Mouse (Mus musculus): Measurements from ENCODE around the gene Ganab.
"Not testable (repeated sequence)": the region's sequence is repeated elsewhere in the genome, so short reads cannot be mapped to it uniquely, and the experiment has no call there.

Gene Ganab

DNA sequence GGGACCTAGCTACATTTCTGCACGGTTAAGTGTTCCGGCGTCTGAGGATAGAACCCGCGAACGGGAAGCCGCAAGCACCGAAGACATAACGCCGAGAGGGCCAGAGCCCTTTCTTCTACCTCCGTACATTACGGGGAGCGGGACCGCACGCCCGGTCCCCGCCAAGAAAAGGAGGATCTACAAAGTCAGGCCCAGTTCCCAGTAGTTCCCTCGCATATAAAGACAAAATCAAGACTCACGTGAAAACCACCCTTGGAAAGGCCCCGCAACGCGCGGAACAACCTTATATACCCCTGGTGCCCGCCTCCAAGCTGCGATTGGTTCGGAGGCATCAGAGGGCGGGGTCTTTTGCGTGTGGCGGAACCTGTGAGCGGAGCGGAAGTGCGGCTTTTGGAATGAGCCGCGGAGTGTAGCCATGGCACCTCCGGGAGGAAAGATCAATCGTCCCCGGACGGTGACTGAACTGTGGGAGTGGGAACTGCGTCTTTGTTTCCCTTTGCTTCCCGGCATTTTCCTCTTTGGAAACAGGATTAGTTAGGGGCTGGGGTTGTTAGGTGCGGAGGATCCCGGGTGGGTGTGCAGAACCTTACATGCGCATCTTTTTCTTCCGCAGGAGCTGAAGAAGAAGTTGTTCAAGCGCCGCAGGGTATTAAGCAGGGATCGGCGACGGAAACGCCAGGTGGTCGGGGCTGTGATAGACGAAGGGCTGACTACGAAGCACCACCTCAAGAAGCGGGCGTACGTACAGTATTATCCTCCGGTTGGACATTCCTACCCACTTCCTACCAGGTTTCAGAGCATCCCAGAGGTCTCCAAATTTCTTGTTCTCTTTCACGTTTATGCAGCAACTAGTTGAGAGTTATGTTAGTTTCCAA, 9.1 kb upstream of the Ganab start, which contains the start of the genes 1810009A15Rik and Gm49416:
Gene 1810009A15Rik, plus strand, starts transcription at position 343 of the 875 bp plus-strand sequence.
Gene Gm49416, plus strand, starts transcription at position 416 of the 875 bp plus-strand sequence.
- peak; percentile 98 for DNase-seq (ENCODE audit: low spot score)

DNA sequence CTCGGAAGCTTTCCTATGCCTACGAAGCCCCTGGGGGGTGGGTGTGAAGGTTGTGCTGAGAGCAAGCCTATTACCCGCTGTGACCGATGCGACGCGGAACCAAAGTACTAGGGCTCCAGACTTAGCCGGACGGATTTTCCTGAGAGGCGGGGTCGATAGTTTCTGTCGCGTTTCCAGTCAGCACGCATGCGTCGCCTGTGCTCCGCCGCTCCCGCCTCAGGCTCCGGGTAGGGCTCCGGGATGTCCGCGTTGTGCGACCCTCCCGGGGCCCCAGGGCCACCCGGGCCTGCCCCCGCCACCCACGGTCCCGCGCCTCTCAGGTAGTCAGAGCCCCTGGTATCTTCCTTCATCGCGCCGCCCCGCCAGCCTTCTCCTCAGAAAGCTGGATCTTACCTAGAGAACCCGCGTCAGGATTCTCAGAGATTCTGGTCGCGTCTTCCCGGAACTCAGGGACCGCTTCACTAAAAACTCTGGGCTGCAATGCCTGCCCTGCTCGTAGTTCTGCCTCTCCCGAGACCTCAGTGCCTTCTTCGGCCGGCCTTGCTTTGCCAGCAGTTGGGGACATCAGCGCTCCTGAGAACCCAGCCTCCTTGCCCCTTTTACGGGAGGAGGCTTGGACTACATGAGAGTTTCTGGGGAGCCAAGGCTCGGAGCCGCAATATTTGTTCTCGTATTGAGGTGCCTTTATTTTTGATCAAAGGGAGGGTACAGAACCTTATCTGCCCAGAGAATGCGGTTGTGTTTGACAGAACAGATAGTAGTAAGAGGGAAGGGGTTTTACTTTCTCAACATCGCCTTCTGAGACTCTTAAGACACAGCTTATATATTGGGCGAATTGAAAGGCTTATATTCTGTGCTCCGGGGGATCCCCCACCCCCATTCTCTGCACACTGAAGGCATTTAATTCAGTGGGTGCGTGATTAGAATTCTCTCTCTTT, 4.8 kb upstream of the Ganab start, which contains the start of gene Ints5:
Gene Ints5, plus strand, starts transcription at position 177 of the 938 bp plus-strand sequence.
- peak; percentile 93 for DNase-seq (ENCODE audit: low spot score)

DNA sequence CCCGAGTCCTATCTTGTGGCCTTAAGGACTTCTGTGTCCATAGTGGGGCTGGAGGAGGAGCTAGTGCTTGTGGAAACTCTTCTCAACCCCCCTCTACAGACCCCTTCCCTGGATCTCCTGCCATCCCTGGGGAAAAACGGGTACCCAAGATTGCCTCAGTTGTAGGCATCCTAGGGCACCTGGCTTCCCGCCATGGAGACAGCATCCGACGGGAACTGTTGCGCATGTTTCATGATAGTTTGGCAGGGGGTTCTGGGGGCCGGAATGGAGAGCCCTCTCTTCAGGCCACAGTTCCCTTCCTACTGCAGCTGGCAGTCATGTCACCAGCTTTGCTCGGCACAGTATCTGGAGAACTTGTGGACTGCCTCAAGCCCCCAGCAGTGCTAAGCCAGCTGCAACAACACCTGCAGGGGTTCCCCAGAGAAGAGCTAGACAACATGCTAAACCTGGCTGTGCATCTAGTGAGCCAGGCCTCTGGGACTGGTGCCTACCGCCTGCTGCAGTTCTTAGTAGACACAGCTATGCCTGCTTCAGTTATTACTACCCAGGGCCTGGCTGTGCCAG, 2.4 kb upstream of the Ganab start:
- DNase-seq (ENCODE audit: low spot score): no peak

DNA sequence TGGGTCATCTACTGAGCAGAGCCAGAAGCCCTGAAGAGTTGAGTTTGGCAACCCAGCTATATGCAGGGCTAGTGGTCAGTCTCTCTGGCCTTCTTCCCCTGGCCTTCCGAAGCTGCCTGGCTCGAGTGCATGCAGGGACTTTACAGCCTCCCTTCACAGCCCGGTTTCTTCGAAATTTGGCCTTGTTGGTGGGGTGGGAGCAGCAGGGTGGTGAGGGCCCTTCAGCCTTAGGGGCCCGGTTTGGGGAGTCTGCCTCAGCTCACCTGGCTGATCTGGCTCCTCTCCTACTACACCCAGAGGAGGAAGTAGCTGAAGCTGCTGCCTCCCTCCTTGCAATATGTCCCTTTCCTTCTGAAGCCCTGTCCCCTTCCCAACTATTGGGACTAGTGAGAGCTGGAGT, 1.6 kb upstream of the Ganab start:
- not testable (repeated sequence) for DNase-seq (ENCODE audit: low spot score)

DNA sequence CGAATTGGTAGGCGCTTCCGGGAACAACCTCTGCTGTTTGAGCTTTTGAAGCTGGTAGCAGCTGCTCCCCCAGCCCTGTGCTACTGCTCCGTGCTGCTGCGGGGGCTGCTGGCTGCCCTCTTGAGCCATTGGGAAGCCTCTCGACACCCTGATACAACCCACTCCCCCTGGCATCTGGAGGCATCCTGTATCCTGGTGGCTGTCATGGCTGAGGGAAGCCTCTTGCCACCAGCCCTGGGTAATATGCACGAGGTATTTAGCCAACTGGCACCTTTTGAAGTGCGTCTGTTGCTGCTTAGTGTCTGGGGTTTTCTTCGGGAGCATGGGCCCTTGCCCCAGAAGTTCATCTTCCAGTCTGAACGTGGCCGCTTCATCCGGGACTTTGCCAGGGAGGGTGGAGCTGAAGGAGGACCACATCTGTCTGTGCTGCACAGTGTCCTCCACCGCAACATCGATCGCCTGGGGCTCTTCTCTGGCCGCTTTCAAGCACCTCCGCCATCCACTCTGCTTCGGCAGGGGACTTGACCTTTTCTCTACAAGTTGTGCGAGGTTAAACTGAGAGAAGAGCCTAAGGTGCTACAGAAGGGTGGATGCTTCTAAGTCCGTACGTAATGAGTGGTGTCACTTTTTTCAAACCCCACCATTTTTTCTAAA, 533 bp upstream of the Ganab start:
- DNase-seq (ENCODE audit: low spot score): peak; percentile 60

DNA sequence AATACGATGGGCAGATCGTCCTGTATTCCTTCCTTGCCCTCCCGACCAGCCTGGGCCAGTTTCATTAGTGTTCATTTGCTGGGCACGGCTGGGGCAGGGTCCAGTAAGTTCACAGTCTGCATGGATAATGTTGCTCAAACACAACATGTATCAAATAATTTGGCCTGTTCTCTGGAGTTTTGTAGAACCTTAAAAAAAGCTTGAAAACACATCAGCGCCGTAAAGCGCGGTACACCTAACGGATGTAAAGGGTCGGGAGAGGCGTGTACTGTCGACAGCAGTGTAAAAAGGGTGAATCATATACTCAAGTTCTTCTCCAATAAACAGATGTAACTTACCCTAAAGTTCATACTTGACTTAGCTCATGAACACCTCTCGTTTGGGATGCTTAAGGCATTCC, 705 bp downstream of the Ganab start:
- peak; percentile 37 for DNase-seq (ENCODE audit: low spot score)

DNA sequence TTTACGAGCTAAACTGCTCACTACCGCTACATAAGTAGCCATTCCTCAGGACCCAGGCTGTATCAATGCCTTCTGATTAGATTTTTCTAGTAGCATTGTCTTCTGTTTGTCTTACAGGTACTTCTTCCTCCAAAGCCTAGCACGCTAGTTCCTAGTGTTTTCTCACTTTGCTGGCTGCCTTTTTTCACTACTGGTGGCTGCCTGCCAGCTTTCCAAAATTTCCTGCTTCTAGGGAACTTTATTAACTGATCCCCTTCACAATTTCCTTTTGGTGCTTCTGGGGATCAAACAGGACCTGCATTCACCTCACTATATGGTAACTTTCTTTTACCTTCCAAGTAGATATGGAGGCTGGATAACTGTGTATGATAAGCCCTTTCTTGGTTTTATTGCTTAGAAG, 1.2 kb downstream of the Ganab start:
- peak; percentile 33 for DNase-seq (ENCODE audit: low spot score)

DNA sequence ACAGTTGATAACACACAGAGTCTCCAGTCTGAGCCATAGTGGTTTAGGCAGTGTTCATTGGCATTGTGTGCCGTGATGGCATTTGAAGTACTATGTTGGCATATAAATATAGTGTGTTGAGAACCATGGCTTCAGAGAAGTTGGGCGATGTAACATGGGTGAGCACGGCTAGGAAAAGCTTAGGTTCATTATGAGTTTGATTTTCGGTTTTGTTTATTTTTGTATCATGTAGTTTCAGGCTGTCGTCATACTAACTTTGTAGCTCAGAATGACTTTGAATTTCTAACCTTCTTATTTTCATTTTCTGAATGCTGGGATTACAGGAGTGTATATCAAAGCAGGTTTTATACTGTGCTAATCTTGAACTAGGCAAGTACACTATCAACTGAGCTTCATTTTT, 5.5 kb downstream of the Ganab start:
- no peak for DNase-seq (ENCODE audit: low spot score)

DNA sequence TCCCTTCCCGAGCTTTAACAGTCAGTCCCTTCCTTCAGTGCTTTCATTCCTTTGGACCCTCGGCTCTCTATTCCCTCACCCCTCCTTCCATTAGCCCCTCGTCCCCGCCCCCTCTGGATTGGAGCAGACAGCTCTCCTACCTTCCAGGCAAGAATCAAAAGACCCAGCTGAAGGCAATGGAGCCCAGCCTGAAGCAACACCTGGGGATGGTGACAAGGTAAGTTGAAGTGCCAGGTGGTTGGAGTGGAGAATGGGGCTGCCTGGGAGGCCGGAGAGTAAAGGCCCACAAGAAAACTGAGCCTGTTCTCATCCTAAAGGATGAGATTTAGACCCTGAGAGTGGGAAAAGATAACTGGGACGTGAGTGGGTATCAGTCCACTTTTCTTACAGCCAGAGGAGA, 10.7 kb downstream of the Ganab start:
- no peak for DNase-seq (ENCODE audit: low spot score)

DNA sequence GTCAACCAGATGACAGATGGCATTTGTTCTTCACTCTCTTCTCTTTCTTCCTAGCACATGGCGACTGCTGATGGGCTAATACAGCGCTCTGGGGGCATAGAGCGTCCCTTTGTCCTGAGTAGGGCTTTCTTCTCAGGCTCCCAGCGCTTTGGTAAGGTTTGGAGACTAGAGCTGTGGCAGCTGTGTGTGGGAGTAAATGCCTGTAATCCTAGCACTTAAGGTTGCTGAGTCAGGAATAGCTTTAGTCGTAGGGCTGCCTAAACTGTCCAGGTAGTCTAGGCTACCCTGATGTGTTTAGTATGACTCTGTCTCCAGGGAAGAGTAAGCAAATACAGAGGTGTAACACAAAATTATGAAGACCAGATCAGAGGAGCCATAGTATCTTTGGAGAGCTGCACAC, 13.9 kb downstream of the Ganab start:
- no peak for DNase-seq (ENCODE audit: low spot score)

DNA sequence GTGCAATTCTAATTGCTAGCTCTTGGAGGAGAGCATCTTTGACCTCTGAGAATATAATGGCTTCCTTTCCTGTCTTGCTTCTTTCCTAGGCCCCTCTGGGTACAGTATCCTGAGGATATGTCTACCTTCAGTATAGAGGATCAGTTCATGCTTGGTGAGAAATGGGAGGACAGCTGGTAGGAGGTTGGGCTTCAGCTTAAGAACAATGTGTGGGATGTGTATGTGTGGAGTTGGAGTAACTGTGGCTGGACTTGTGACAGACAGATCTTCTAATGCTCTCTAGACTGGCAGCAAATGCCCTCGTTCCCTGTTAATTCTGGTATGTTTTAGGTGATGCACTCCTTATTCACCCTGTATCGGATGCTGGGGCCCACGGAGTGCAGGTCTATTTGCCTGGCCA, 16.3 kb downstream of the Ganab start:
- DNase-seq (ENCODE audit: low spot score): no peak

DNA sequence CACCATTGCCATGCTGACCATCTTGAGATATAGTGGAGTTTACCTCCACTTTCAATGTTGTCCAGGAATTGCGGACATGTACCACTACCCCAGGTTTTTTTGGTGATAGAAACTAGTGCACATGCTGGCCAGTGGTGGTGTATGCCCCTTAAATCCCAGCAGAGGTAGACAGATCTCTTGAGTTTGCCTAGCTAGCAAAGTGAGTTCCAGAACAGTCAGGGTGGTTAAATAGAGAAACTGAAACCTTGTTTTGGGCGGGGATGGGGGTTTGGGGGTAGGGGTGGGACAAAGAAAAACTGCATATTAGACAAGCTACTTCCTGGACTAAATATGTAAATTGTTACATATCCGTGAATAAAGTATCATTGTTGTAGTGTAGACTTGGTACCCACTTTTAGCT, 21.1 kb downstream of the Ganab start:
- DNase-seq (ENCODE audit: low spot score): no peak

DNA sequence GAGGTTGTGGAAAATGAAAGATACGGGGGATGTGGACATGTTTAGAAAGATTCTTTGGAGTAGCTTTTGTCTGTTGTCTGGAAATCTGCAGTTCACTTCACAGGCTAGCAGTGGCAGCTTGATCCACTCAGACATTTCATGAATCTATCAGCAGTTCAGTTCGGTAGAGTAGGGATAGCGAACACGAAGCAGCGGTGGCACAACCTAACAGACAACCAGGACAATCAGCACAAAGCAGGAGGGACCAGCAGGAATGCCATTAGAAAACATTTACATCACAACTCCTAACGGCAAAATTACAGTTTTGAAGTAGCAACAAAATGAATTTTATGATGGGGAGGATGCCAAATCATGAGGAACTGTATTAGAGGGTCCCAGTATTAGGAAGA, 21.8 kb downstream of the Ganab start:
- no peak for DNase-seq (ENCODE audit: low spot score)

DNA sequence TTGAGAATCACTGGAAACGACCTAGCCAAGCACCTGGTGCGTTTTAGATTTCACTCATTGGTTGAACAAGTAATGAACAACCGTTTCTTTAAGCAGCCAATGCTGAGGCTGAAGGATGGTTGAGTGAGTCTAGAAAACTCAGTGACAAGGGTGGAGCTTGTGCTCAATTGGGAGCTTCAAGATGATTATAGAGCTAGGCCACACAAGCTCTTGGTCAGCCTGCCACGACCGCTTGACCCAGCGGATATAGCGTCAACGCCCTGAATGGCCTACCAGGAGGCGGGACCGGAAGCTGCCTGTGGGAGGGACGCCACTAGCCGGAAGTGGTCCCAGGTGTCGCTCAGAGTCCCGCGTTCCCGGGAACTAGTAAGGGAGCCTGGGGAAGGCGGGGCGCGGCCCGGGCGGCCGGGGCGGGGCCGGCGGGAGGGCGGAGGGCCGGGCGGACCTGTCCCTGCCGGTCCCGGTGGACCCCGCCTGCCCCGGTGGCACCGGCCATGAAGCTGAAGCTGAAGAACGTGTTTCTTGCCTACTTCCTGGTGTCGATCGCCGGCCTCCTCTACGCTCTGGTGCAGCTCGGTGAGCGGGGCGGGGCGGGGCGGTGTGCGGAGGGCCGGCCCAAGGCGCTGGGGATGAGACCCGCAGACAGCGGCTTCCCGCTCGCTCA, 22.3 kb downstream of the Ganab start, which contains the start of gene B3gat3:
Gene B3gat3, plus strand, starts transcription at position 302 of the 664 bp plus-strand sequence.
- peak; percentile 97 for DNase-seq (ENCODE audit: low spot score)

DNA sequence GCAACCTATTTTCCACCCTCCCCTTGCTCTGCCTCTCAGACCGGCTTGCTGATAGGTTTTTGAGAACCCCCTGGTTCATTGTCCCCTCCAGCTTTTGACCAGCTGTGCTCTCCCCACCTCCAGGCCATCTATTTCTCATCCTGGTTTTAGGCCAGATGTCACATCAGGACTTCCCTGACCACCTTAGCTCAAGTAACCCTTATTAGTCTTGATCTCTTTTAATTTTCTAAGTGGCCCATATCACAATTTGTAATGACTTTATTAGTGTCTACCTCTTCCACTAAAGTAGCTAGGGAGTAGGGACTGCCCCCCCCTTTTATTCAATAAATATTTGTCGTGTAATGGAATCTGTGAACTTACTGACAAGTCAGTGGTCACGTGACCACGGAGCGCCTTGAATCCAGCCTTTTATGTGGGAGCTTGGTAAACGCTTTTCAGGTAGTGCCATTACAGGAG, 23.0 kb downstream of the Ganab start:
- DNase-seq (ENCODE audit: low spot score): peak; percentile 61

DNA sequence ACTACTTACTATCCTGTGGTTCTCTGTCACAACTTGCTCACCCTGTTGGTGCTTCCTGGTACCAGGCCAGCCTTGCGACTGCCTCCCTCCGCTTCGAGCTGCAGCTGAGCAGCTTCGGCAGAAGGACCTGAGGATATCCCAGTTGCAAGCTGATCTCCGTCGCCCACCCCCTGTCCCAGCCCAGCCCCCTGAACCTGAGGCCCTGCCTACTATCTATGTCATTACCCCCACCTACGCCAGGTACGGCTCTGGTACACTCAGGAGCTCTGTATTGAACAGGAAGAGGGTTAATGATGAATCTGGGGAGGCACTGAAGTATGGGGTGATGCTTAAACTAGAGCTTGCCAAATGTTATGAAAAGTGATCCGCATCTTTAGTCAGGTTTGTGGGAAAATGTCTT, 23.9 kb downstream of the Ganab start:
- DNase-seq (ENCODE audit: low spot score): no peak

DNA sequence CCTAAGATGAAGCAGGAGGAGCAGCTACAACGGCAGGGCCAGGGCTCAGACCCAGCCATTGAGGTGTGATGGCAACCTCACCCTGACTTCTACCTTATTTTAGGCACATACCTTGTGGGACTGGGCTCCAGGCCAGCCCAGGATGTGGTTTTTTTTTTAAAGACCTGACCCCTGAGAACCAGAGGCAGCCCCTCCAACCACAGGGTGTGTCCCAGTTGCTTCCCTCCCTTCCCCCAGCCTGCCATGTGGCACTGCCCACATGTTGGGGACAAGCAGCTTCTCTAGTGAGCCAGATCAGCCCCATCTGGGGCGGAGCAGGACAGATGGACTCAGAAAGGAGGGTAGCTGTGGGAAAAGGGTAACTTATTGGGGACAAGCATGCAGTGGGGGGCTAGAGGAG, 28.9 kb downstream of the Ganab start:
- DNase-seq (ENCODE audit: low spot score): no peak

DNA sequence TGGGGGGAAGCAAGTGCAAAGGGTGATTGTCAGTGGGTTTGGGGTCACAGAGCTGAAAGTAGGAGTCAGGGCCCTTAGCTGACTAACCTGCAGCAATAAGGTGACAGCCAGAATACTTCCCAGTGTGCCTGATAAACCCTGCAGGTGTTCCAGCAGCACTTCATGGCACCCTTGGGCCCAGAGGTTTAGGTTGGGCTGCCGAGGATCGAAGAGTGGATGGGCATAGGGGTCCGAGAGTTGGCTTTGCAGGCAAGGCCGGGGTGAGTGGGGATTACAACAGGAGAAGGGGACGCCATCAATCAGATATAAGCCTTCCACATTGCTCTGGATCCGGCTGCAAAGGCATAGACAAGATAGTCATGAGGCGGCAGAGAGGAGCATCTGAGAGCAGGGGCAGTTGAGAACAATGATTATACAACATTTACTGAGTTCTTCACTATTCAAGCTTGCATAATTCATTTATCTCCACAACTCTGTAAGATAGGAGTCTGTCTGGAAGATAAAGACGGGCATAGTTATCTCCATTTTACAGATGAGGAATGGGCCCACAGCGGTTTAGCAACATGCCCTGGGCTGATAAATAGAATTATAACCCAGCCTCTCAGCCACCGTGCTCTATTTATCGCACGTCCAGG, 30.1 kb downstream of the Ganab start:
- no peak for DNase-seq (ENCODE audit: low spot score)

DNA sequence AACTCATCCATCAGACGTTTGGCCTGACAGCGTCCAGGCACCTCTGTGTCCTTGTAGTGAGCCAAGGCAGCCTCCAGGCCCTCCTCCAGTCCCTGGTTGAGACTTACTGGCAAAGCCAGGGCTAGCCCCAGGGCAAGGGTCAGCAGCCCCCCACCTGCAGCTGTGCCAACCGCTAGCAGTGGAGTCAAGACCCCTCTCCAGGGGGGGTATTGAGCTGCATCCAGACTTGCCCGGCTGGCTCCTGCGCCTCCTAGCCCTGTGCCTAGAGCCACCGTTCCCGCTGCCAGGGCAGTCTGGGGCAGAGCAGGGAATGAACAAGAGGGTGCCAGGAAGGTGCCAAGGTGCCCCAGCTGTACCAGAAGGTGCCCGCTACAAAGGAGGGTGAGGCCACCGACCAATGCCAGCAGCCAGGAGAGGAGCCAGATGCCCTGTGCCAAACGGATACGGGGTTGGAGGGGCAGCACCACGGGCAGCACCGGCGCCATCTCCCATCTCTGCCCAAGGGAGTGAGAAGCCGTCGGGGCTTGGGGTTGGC, 30.9 kb downstream of the Ganab start:
- no peak for DNase-seq (ENCODE audit: low spot score)
